In genomic region chr1:130731741-130732337, GRCm38 (mm10) we compare ENCODE assay signal across 8 mouse cellular contexts. TPM values are rescaled to one million over a fixed set of nuclear protein-coding genes. Genes with fewer than 3 reads are reported as not detected.
A peak's percentile ranks its signal among the peaks of the same experiment; 100 is the strongest.
DNase-seq lines count a peak whose midpoint lies in the region; ATAC-seq and TF ChIP-seq lines count a peak whose summit lies in the region.

TSS of gene AA986860 (plus strand) at chr1:130731976.

- peak; percentile 41; the same call in 1 of the 2 replicates for ATAC-seq in forebrain, embryonic 15.5 days (replicated peaks)
- peak; percentile 70; the same call in 1 of the 2 replicates for ATAC-seq in midbrain, embryonic 12.5 days (ENCODE audit: low FRiP score, low read depth)

- no peak within 1 kb of the TSS for H3K9ac ChIP-seq in forebrain, embryonic 15.5 days (replicated peaks)
- no peak within 1 kb of the TSS for H3K9ac ChIP-seq in midbrain, embryonic 12.5 days (replicated peaks)

- H3K27me3 ChIP-seq in E14TG2a.4 (ENCODE audit: insufficient read depth, low read length) = peaks cover 3% of the 10 kb centered on the region; the same call in 1 of the 2 replicates
- H3K27me3 ChIP-seq in forebrain, embryonic 15.5 days = no peaks in the 10 kb centered on the region
- H3K27me3 ChIP-seq in limb, embryonic 10.5 days (ENCODE audit: low read depth, poor library complexity, severe bottlenecking) = no peaks in the 10 kb centered on the region
- H3K27me3 ChIP-seq in midbrain, embryonic 12.5 days = no peaks in the 10 kb centered on the region

- no peaks in the 10 kb centered on the region for H3K36me3 ChIP-seq in E14TG2a.4 (ENCODE audit: insufficient read depth, low read length)
- no peaks in the 10 kb centered on the region for H3K36me3 ChIP-seq in forebrain, embryonic 15.5 days
- H3K36me3 ChIP-seq in limb, embryonic 10.5 days = no peaks in the 10 kb centered on the region
- no peaks in the 10 kb centered on the region for H3K36me3 ChIP-seq in midbrain, embryonic 12.5 days

- DNase-seq in WW6 (ENCODE audit: low read depth, low spot score) = peak; percentile 71
- DNase-seq in limb, embryonic 10.5 days (ENCODE audit: low spot score) = peak; percentile 38
- DNase-seq in cerebellum, postnatal 4 days (ENCODE audit: low spot score in 2 of 2) = no peak
- DNase-seq in cerebellum, adult 18-20 months = no peak
- DNase-seq in left cerebral cortex, postnatal 25 days (ENCODE audit: low spot score in 2 of 2) = no peak

- TF ChIP-seq CTCF in E14TG2a.4 (conservative IDR thresholded peaks at IDR 0.05; ENCODE audit: low read length) = no peak

- 4% methylated on average over 10 of the region's 10 CpGs for whole genome bisulfite sequencing in forebrain, embryonic 15.5 days
- 5% methylated on average over 10 of the region's 10 CpGs for WGBS in limb, embryonic 10.5 days
- 7% methylated on average over 10 of the region's 10 CpGs for WGBS in midbrain, embryonic 12.5 days

- peaks cover 17% of the 10 kb centered on the region for H3K4me1 ChIP-seq in E14TG2a.4 (replicated peaks; ENCODE audit: low read depth, low read length)
- H3K4me1 ChIP-seq in forebrain, embryonic 15.5 days = no peaks in the 10 kb centered on the region
- peaks cover 7% of the 10 kb centered on the region for H3K4me1 ChIP-seq in limb, embryonic 10.5 days
- peaks cover 8% of the 10 kb centered on the region for H3K4me1 ChIP-seq in midbrain, embryonic 12.5 days

- intact Hi-C loops in left cerebral cortex, postnatal 25 days (cut with DNase I) = no loop called here

- peak within 1 kb of the TSS; percentile 32 for H3K4me3 ChIP-seq in E14TG2a.4 (replicated peaks; ENCODE audit: low read length)
- H3K4me3 ChIP-seq in forebrain, embryonic 15.5 days = no peak within 1 kb of the TSS
- peak within 1 kb of the TSS; percentile 31 for H3K4me3 ChIP-seq in limb, embryonic 10.5 days
- H3K4me3 ChIP-seq in midbrain, embryonic 12.5 days = no peak within 1 kb of the TSS

- H3K4me2 ChIP-seq in forebrain, embryonic 15.5 days (replicated peaks) = no peak within 1 kb of the TSS
- peak within 1 kb of the TSS; percentile 22; the same call in 1 of the 2 replicates for H3K4me2 ChIP-seq in midbrain, embryonic 12.5 days (replicated peaks)

- H3K9me3 ChIP-seq in E14TG2a.4 (ENCODE audit: low read length) = no peaks in the 10 kb centered on the region
- no peaks in the 10 kb centered on the region for H3K9me3 ChIP-seq in forebrain, embryonic 15.5 days
- no peaks in the 10 kb centered on the region for H3K9me3 ChIP-seq in limb, embryonic 10.5 days (replicated peaks)
- H3K9me3 ChIP-seq in midbrain, embryonic 12.5 days = no peaks in the 10 kb centered on the region

- no peak within 1 kb of the TSS for H3K27ac ChIP-seq in forebrain, embryonic 15.5 days (replicated peaks)
- H3K27ac ChIP-seq in limb, embryonic 10.5 days = no peak within 1 kb of the TSS
- H3K27ac ChIP-seq in midbrain, embryonic 12.5 days (replicated peaks) = no peak within 1 kb of the TSS

RNA-seq across cellular contexts. Expression of gene AA986860, which starts in this region (rescaled TPM):
- polyA plus RNA-seq in forebrain, embryonic 15.5 days (2015; fragmentation: Nextera tagmentation; extraction: Ambion mirVana) = 0.53 and 0.56 TPM in 2 replicates
- polyA plus RNA-seq in limb, embryonic 10.5 days (2016; fragmentation: Nextera tagmentation; extraction: Ambion mirVana) = 0.23 and 0.38 TPM in 2 replicates
- 0.54 and 0.56 TPM in 2 replicates for polyA plus RNA-seq in midbrain, embryonic 12.5 days (2016; fragmentation: Nextera tagmentation; extraction: Ambion mirVana)
- total RNA-seq in left cerebral cortex, postnatal 25 days (2021) = 1 to 10 TPM; 1.8 TPM

Comparison
In these comparisons a context has a peak if more than half of its experiments do, and no peak if none do; other contexts are left out.
1. Peak in ATAC-seq in forebrain, embryonic 15.5 days; RNA of the gene not detected or under 1 TPM.
2. Peak in DNase-seq and H3K4me3 ChIP-seq in limb, embryonic 10.5 days; RNA of the gene not detected or under 1 TPM.
3. Peak in ATAC-seq and H3K4me2 ChIP-seq in midbrain, embryonic 12.5 days; RNA of the gene not detected or under 1 TPM.